Mouse (Mus musculus) intestine, postnatal 0 days (tissue): ENCODE measurements around the gene Ctxn1. TPM values are rescaled to one million over a fixed set of nuclear protein-coding genes. Genes with fewer than 3 reads are reported as not detected.

Source experiments
- ATAC-seq: fragments of 200-750 bp; cut with Nextera tagmentation; 2 replicates; pipeline ENCODE4 v1.8.0; 2017; ENCODE audit warnings: mild to moderate bottlenecking, moderate TSS enrichment, moderate library complexity
- H3K27ac ChIP-seq: fragments of 300-500 bp; sonication (generic); 2 replicates; pipeline ENCODE4 v1.5.1; 2014; ENCODE audit warnings: mild to moderate bottlenecking, low read depth, low read length, moderate library complexity
- H3K27me3 ChIP-seq: fragments of 300-500 bp; sonication (generic); replicated peaks from 2 replicates; pipeline ENCODE4 v1.6.1; 2014; ENCODE audit warnings: low read length, mixed read lengths; ENCODE audit not compliant: control insufficient read depth, insufficient read depth
- H3K36me3 ChIP-seq: fragments of 300-500 bp; sonication (generic); 2 replicates; pipeline ENCODE4 v1.6.1; 2014; ENCODE audit warnings: mild to moderate bottlenecking, moderate library complexity; ENCODE audit not compliant: control insufficient read depth, insufficient read depth
- H3K4me1 ChIP-seq: fragments of 300-500 bp; sonication (generic); replicated peaks from 2 replicates; pipeline ENCODE4 v1.6.1; 2014; ENCODE audit warnings: antibody characterized with exemption, low read length, mixed read lengths; ENCODE audit not compliant: control insufficient read depth, insufficient read depth
- H3K4me2 ChIP-seq: fragments of 300-500 bp; sonication (generic); replicated peaks from 2 replicates; pipeline ENCODE4 v1.6.1; 2014; ENCODE audit warnings: low read depth, mild to moderate bottlenecking, moderate library complexity
- H3K4me3 ChIP-seq: fragments of 300-500 bp; sonication (generic); 2 replicates; pipeline ENCODE4 v1.5.1; 2014; ENCODE audit warnings: low read depth, low read length
- H3K9ac ChIP-seq: fragments of 300-500 bp; sonication (generic); 2 replicates; pipeline ENCODE4 v1.6.1; 2014; ENCODE audit warnings: mild to moderate bottlenecking, low read depth, low read length
- H3K9me3 ChIP-seq: fragments of 300-500 bp; sonication (generic); 2 replicates; pipeline ENCODE4 v1.6.1; 2016; ENCODE audit warnings: mixed run types; ENCODE audit not compliant: control insufficient read depth
- CTCF ChIP-seq: sonication (generic); IDR thresholded peaks from 2 replicates; pipeline ENCODE4 v1.5.1; 2016; ENCODE audit warnings: low read depth, mild to moderate bottlenecking, control low read depth, antibody characterized with exemption, moderate library complexity
- WGBS: fragments of 180-500 bp; shearing (Covaris S2); extraction: QIAGEN DNeasy Blood & Tissue Kit; methylation state at CpG from one replicate; pipeline ENCODE4 v1.1.7; 2014; 5-methylcytosine and 5-hydroxymethylcytosine counted together
- polyA plus RNA-seq: library from polyadenylated mRNA; unstranded; fragments of >200 nt; fragmentation: Nextera tagmentation; extraction: Ambion mirVana; gene quantifications from 2 replicates; pipeline ENCODE4 v1.2.1, GENCODE M21; 2015

Gene Ctxn1
- polyA plus RNA-seq, 1 experiment from 2014 or later = 29.4 TPM

- TF ChIP-seq CTCF = no peak
- peak overlapping the region; percentile 37 for H3K9ac ChIP-seq
- no peak; the same call in 1 of the 2 replicates for ATAC-seq
- H3K4me1 ChIP-seq = peaks cover 16% of the 10 kb centered on the region
- peaks cover 16% of the 10 kb centered on the region for H3K27me3 ChIP-seq
- no peaks in the 10 kb centered on the region for H3K9me3 ChIP-seq
- H3K36me3 ChIP-seq = no peaks in the 10 kb centered on the region
- H3K4me2 ChIP-seq = peak overlapping the region; percentile 90
- under 1% methylated on average over 25 of the region's 25 CpGs for WGBS
- H3K4me3 ChIP-seq = peak overlapping the region; percentile 41
- peak overlapping the region; percentile 21; the same call in 1 of the 2 replicates for H3K27ac ChIP-seq
Observed at GRCm38 (mm10) chr8:4212809-4213209, 46.3 kb downstream of the Ctxn1 start.

GRCm38 (mm10) chr8:4211097-4211496, 48.0 kb downstream of the Ctxn1 start:
- 77% methylated on average over 6 of the region's 6 CpGs for WGBS
- H3K4me2 ChIP-seq = no peak overlapping the region
- peak; percentile 18; the same call in 1 of the 2 replicates for TF ChIP-seq CTCF
- peaks cover 4% of the 10 kb centered on the region for H3K27me3 ChIP-seq
- no peak for ATAC-seq
- H3K9ac ChIP-seq = no peak overlapping the region
- H3K9me3 ChIP-seq = no peaks in the 10 kb centered on the region
- 0 out of 2 replicates have a peak, but pooled peaks cover 5% of the 10 kb centered on the region for H3K36me3 ChIP-seq
- H3K4me3 ChIP-seq = no peak overlapping the region
- H3K27ac ChIP-seq = no peak overlapping the region
- peaks cover 11% of the 10 kb centered on the region for H3K4me1 ChIP-seq

Other genes starting within 250 kb of the Ctxn1 start
- gene Cd209f, start 153.4 kb downstream of the Ctxn1 start, polyA plus RNA-seq = 0.33 TPM in 1 of 2 replicates, not detected in the other
- not detected in 2 replicates for gene Cd209g, start 125.2 kb downstream of the Ctxn1 start, polyA plus RNA-seq
- gene Evi5l, start 92.7 kb downstream of the Ctxn1 start, polyA plus RNA-seq = 6.6 and 8.3 TPM in 2 replicates
- 0.99 and 1.1 TPM in 2 replicates for gene Prr36, start 41.8 kb downstream of the Ctxn1 start, polyA plus RNA-seq
- 2.8 and 3.3 TPM in 2 replicates for gene Lrrc8e, start 32.4 kb downstream of the Ctxn1 start, polyA plus RNA-seq
- 14.3 and 16.6 TPM in 2 replicates for gene Map2k7, start 20.5 kb downstream of the Ctxn1 start, polyA plus RNA-seq
- gene Gm49320, start 20.4 kb downstream of the Ctxn1 start, polyA plus RNA-seq = 0.20 and 0.74 TPM in 2 replicates
- 0.87 and 2.1 TPM in 2 replicates for gene Tgfbr3l, start 11.1 kb downstream of the Ctxn1 start, polyA plus RNA-seq
- gene Snapc2, start 6.2 kb downstream of the Ctxn1 start, polyA plus RNA-seq = 21.5 and 22.2 TPM in 2 replicates
- 33.7 and 35.5 TPM in 2 replicates for gene Timm44, start 16.6 kb upstream of the Ctxn1 start, polyA plus RNA-seq
- 190 and 217 TPM in 2 replicates for gene Ccl25, start 65.9 kb upstream of the Ctxn1 start, polyA plus RNA-seq
- 64.8 and 73.4 TPM in 2 replicates for gene Elavl1, start 66.1 kb upstream of the Ctxn1 start, polyA plus RNA-seq
- gene Cers4, start 233.8 kb upstream of the Ctxn1 start, polyA plus RNA-seq = 8.6 and 12.7 TPM in 2 replicates